Mouse (Mus musculus): ENCODE data around the gene Aldh1l1. TPM values are rescaled to one million over a fixed set of nuclear protein-coding genes. Genes with fewer than 3 reads are reported as not detected.
A peak's percentile ranks its signal among the peaks of the same experiment; 100 is the strongest.

Gene Aldh1l1
- total RNA-seq, 2 experiments from 2014 or later: 40.9 to 41.3 TPM

DNA sequence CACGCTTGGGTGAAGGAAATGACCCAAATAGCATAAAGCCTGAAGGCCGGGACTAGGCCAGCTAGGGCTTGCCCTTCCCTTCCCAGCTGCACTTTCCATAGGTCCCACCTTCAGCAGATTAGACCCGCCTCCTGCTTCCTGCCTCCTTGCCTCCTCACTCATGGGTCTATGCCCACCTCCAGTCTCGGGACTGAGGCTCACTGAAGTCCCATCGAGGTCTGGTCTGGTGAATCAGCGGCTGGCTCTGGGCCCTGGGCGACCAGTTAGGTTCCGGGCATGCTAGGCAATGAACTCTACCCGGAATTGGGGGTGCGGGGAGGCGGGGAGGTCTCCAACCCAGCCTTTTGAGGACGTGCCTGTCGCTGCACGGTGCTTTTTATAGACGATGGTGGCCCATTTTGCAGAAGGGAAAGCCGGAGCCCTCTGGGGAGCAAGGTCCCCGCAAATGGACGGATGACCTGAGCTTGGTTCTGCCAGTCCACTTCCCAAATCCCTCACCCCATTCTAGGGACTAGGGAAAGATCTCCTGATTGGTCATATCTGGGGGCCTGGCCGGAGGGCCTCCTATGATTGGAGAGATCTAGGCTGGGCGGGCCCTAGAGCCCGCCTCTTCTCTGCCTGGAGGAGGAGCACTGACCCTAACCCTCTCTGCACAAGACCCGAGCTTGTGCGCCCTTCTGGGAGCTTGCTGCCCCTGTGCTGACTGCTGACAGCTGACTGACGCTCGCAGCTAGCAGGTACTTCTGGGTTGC, 64.1 kb downstream of the Aldh1l1 start:
- DNase-seq: peak in 1 of 2 experiments; percentile 23

DNA sequence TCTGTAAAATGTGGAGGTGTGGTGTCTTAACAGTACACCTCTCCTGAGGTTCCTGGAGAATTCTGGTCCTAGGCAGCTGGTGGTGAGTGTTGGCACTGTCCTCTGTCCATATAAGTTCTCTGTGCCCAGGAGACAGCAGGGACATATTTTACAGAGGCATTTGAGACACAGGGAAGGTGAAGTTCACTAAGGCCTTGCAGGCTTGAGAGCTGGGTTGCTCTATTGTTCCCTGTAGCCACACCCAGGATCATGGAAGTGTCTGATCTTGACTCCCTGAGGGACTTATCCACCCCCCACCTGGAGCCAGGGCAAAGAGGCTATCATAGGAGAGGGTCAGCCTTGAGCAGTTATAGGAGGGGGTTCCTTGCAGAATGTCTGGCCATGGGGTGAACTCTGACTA, 65.0 kb downstream of the Aldh1l1 start:
- no peak for DNase-seq

GRCm38 (mm10) chr6:90553197-90553596, 67.0 kb downstream of the Aldh1l1 start:
- no peak for DNase-seq

DNA sequence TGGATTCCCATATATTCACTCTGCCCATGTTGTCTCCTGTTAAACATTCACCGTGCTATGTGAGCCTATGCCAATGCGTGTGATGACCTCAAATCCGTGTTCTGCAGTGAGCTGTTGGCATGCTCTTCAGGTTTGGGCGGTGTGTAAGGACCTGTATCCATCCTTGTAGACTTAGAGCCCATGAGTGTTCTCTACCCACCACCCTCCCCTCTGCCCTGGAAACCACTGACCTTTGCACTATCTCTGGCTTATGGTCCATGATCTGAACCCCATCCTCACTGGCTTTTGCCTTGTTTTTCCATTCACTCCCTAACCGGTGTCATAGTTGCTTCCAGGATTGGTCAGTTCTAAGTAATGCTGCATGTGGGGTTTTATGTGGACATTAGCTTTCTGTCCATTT, 67.5 kb downstream of the Aldh1l1 start:
- DNase-seq: no peak

DNA sequence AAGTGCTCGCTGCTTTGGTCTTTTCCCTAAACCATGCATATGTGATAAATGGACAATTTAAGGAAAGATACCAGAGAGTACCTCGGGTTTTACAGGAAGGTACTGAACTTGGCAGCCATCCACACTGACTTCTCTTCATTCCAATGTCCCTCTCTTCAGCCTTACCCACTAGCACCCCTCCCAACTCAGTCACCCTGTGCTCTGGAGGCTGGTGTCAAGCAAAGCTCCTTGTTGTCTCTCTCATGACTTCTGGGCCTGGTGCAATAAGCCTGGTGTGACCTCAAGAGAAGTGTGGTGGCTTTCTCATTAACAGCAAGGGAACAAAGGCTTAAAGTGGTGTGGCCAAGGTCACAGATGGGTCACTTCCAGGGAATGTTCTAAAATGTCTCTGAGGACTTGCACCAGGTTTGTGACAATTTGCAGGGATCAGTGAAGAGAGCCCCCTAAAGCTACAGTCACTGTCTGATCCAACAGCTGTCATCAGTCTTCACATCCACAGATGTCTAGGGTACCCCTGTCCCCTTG, 70.4 kb downstream of the Aldh1l1 start:
- no peak for DNase-seq

GRCm38 (mm10) chr6:90557077-90557476, 70.8 kb downstream of the Aldh1l1 start:
- no peak for DNase-seq

GRCm38 (mm10) chr6:90557829-90558693, 71.8 kb downstream of the Aldh1l1 start:
- DNase-seq: no peak

DNA sequence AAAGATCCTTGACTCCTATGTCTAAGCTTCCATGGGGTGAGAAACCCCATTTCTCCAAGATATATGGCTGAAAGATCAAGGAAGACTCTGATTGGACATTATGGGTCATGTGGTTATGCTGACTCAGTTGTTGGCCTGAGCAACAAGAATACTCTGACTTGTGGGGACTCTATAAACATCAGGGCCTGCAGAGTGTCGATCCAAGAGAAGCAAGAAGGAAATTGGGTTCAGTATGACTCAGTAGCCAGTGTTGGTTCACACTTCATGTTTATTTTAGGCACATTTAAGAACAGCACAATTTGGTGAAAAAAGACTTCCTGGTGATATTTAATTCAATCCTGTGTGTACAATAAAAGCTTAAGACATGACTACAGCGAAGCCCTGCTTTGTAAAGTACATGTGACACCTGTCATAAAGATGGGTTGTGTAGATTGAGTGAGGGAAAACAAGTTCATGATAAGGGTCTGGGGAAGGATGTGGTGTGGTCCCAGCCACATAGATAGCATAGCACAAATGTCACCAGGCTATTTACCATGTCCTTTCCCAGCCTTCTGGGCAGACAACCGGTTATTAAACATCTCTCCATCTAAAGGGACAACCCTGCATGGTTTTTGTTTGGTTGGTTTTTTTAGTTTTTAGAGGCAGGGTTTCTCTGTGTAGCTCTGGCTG, 74.3 kb downstream of the Aldh1l1 start:
- no peak for DNase-seq

- no peak for DNase-seq
These were observed 75.1 kb downstream of the Aldh1l1 start for GRCm38 (mm10) chr6:90561234-90561781.

DNA sequence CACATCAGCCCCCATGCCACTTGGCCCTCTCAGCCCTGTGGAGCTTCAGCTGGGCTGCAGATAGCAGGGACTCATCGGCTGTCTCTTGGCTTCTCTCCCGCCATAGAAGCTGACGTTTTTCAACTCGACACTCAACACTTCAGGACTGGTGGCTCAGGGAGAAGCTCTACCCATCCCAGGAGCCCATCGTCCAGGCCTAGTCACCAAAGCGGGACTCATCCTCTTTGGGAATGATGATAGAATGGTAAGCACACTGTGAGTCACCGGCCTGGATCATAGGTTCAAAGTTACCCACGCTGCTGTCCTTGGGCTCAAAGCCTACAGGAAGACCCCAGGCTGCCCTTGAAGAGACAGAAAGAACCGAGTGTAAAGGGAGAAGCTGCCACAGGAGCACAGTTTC, 78.0 kb downstream of the Aldh1l1 start:
- no peak for DNase-seq

DNA sequence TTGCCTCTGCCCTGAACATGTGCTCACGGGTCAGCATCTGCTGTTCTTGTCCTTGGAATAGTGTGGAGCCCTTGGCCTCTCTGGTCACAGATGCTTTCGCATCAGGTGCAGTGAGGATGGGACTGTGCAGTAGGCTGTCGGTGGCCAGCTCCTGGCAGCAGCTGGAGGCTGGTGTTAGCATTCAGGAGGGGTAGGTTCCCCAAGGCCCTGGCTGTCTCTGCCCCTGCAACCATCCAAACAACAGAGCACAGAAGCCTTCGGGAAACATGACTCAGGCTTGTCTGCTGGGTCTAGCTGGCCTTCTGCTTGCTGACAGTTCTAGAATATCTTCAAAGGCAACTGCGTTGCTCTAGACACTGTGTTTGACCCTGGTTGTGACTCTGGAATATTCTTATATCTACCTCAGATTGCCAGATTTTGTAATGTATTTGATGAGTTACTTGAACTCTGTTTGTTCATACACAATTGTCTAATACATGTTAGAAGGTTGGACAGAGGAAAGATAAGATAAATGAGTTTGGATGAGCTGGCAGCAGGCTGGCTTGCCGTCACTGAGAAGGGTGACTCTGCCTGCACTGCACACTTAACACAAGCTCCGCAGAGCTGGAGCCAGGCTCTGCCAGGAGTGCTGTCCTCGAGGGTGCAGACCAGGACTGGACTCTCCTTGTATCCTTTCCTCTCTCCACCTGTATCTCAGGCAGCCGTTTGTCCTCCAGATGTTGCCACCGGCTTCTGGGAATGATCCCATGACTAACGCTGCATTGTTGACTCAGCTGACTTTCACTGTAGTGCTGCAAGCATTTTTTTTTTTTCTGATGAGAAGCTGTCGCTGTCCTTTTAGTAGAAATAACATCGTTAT, 79.4 kb downstream of the Aldh1l1 start:
- DNase-seq: no peak

GRCm38 (mm10) chr6:90567486-90567885, 81.3 kb downstream of the Aldh1l1 start:
- DNase-seq: no peak

- DNase-seq: no peak
These were observed 81.7 kb downstream of the Aldh1l1 start for GRCm38 (mm10) chr6:90567928-90568327.

GRCm38 (mm10) chr6:90568721-90569120, 82.5 kb downstream of the Aldh1l1 start:
- DNase-seq: no peak

- DNase-seq: no peak
These were observed 83.6 kb downstream of the Aldh1l1 start for GRCm38 (mm10) chr6:90569736-90570383.

DNA sequence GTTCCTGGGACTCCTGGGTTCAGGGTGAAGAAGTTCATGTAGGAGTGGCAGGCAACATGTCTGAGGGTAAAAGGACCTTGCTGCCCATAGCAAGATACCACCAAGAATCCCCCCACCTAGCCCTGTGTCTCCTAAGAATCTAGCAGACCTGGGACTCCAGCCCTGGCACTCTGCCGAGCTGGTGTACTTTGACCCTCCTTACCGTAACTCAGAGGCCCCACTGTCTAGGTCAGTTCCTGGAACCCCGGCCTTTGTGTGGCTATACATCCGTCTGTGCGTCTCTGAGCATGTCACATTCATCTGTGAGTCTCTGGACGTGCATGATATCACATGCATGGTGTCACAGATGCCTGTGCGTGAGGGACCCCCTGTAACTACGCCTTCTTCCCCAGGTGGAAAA, 84.2 kb downstream of the Aldh1l1 start:
- DNase-seq: no peak

GRCm38 (mm10) chr6:90575261-90575715, 89.1 kb downstream of the Aldh1l1 start:
- DNase-seq: peak; percentile 68 to 71

DNA sequence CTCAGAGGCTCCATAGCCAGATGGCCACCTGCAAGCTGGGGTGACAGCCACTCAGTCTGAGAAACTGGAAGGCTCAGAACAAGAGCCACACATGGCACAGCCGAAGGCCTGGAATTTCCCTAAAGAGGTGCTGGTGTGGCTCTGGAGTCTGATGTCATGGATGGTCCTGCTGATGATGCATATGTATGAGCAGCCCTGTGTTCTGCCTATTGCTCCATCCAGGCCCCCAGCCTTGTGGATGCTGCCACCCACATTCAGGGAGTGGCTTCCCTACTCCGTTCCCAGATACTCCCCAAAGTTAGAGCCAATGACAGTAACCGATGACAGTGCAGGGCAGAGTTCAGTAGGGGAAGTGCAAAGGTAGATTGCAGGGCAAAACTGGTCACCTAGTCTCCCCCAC, 91.9 kb downstream of the Aldh1l1 start:
- no peak for DNase-seq

DNA sequence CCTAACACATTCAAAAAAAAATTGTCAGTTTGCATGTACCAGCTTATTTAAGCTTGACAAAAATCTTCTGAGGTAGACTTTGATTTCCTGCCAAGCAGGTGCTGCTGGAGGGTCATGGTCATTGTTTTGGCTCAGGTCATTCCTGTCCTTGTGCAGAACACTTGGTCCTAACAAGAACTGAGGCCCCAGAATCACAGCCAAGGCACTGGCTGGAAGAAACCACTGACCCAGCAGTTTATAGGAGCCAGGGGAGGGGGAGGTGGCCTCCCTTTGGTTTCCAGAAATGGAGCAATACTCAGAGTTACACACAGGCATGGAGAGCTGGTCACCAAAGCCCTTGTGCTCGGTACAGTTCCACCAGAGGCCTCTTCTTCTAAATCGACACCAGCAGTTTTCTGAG, 96.1 kb downstream of the Aldh1l1 start:
- no peak for DNase-seq

DNA sequence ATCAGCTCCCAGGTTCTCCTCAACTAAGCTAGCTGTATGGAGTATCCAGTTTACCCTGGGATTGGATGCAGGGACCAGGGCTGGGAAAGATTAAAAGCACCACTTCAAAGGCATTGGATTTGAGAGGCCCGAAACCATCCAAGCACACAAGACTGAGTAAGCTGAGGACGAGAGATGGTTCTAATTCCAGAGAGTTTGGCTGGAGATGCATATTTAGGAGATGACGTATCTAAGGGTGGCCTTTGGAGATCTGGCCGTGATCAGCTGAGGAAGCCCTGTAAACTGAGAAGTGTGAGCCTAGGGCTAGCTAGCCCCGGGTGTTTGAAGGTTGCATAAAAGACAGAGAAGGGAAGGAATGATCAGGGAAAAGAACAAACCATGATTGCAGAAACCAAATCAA, 101.9 kb downstream of the Aldh1l1 start:
- no peak for DNase-seq

DNA sequence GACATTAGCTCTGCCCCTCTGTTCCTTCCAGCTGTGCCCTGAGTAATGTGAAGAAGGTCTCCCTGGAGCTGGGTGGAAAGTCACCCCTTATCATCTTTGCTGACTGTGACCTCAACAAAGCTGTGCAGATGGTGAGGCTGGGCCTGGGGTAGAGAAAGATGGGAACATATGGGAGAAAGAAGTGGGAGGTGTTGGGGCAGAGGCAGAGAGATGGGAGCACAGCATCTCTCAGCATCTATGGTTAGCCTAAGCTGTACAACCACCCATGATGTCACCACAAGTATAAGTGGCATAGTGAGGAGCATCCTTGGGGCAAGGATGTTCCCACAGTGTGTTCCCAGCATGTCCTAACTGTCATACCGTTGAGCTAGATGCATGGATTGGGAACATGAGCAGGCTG, 104.5 kb downstream of the Aldh1l1 start:
- DNase-seq: no peak

Data from layer of hippocampus, postnatal 36 days (tissue).